Mouse (Mus musculus) mesoderm, embryonic 11.5 days (tissue): Measurements from ENCODE around the gene Gm14440.
"Not testable (repeated sequence)": the region's sequence is repeated elsewhere in the genome, so short reads cannot be mapped to it uniquely, and the experiment has no call there.

Experiments
- DNase-seq: peaks from one replicate; pipeline ENCODE4 v3.0.0-alpha.2; 2012; ENCODE audit warnings: low read depth, low spot score

Gm14440 gene

DNA sequence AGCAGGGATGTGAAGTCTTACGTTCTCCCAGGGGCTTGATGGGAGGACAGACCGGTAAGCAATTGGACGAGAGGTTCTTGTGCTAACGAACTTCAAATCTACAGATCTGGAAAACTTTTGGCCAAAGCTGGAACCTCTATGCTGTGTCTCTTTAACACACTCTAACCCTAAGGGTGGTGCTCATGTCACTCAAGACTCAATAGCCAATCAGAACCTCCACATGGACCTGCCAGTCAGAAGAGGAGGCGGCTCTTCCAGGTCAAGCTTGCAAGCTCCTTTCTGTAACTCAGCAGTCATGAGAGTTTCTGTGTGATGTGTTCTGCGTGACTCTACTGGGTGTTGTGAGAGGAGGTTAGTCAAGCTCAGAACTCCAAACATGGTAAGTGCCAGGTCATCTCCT lies at the start of gene Gm14440:
Gene Gm14440, plus strand, starts transcription at position 301 of the 400 bp plus-strand sequence.
- not testable (repeated sequence) for DNase-seq
